Mouse (Mus musculus) liver, adult 2 months (tissue): ENCODE measurements around the gene Creg1.

ENCODE experiments used
- CTCF ChIP-seq: fragments of 200-500 bp; IDR thresholded peaks from 2 replicates; pipeline ENCODE4 v1.5.1; 2011; ENCODE audit warnings: low read depth, low read length, control low read depth
- POLR2A ChIP-seq: fragments of 200-500 bp; IDR thresholded peaks from 2 replicates; pipeline ENCODE4 v1.6.1; 2011; ENCODE audit warnings: low read length, control low read depth; ENCODE audit not compliant: insufficient read depth; ENCODE audit errors: extremely low read depth

DNA sequence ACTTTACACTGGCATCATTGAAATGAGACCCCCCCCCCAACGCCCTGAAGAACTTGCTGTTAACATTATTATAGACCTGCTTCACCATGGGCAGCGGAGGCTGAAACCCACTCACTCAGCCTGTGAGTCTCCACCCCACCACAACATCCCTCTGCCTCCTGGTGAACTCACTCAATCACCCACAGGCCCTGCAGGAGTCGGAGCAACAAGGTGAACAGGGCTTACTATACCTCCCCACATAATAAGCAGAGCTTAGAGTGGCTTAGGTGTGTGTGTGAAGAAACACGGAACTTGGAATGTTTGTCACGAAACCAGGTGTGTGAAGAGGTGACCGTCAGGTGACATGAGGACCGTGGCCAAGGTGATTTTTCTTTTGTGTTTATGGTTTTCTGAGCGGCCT lies 21.6 kb upstream of the Creg1 start:
- TF ChIP-seq POLR2A (no peak), CTCF (no peak)
